Mouse (Mus musculus) CH12.LX (cell line): ENCODE results near the gene Cfap99. TPM values are rescaled to one million over a fixed set of nuclear protein-coding genes. Genes with fewer than 3 reads are reported as not detected.

Experiments used
- DNase-seq: peaks from one replicate; pipeline ENCODE4 v3.0.0-alpha.2; 2013; ENCODE audit errors: extremely low read depth
- H3K27ac ChIP-seq: 2 replicates; pipeline ENCODE4 v1.5.1; 2012; ENCODE audit warnings: low read depth, mild to moderate bottlenecking, control low read depth, moderate library complexity; ENCODE audit not compliant: insufficient read depth
- H3K27me3 ChIP-seq: replicated peaks from 2 replicates; pipeline ENCODE3; 2012; ENCODE audit warnings: inconsistent platforms
- H3K36me3 ChIP-seq, 2 experiments: replicated peaks in 1 of 2; 2 replicates each; pipeline versions ENCODE3 to v1.6.1; 2012; ENCODE audit warnings: inconsistent platforms in 1 of 2, low read length in 1 of 2, mild to moderate bottlenecking in 1 of 2, mixed read lengths in 1 of 2, moderate library complexity in 1 of 2; ENCODE audit not compliant: control insufficient read depth in 1 of 2, insufficient read depth in 1 of 2
- H3K4me1 ChIP-seq, 2 experiments: 2 replicates each; pipeline ENCODE4 v1.6.1; 2012; ENCODE audit warnings: inconsistent platforms in 1 of 2, moderate library complexity in 1 of 2; ENCODE audit not compliant: insufficient read depth in 2 of 2, control insufficient read depth in 1 of 2
- H3K4me2 ChIP-seq: 2 replicates; pipeline ENCODE4 v1.6.1; 2012; ENCODE audit warnings: low read depth, mild to moderate bottlenecking, control low read depth; ENCODE audit not compliant: poor library complexity, insufficient read depth, severe bottlenecking
- H3K4me3 ChIP-seq, 3 experiments: fragments of 150-350 bp in 1 of 3; sonication (generic) in 1 of 3; replicated peaks in 1 of 3; 2 replicates each; pipeline versions ENCODE3 to v1.5.1; 2011 to 2012; ENCODE audit warnings: low read depth in 2 of 3, low read length in 2 of 3, mild to moderate bottlenecking in 2 of 3, moderate library complexity in 2 of 3, control low read depth in 1 of 3, improper control_type of control experiment in 1 of 3, inconsistent platforms in 1 of 3, mixed read lengths in 1 of 3; ENCODE audit not compliant: poor library complexity in 1 of 3
- H3K79me2 ChIP-seq: replicated peaks from 2 replicates; pipeline ENCODE4 v1.6.1; 2012; ENCODE audit warnings: mild to moderate bottlenecking, moderate library complexity; ENCODE audit not compliant: control insufficient read depth, poor library complexity, insufficient read depth, severe bottlenecking; ENCODE audit errors: extremely low read depth
- H3K9ac ChIP-seq: 2 replicates; pipeline ENCODE4 v1.6.1; 2012; ENCODE audit warnings: low read depth, mild to moderate bottlenecking, control low read depth, moderate library complexity; ENCODE audit not compliant: insufficient read depth
- H3K9me3 ChIP-seq: replicated peaks from 2 replicates; pipeline ENCODE3; 2012; ENCODE audit warnings: low read length, inconsistent platforms, mixed read lengths
- BHLHE40 ChIP-seq: IDR thresholded peaks from 2 replicates; pipeline ENCODE4 v1.6.1; 2011; ENCODE audit warnings: mild to moderate bottlenecking, low read depth, low read length, improper control_type of control experiment
- CHD1 ChIP-seq: IDR thresholded peaks from 2 replicates; pipeline ENCODE4 v1.6.1; 2012; ENCODE audit warnings: low read depth, low read length, improper control_type of control experiment, inconsistent platforms
- ELF1 ChIP-seq: IDR thresholded peaks from 2 replicates; pipeline ENCODE4 v1.6.1; 2014; ENCODE audit warnings: low read depth, mild to moderate bottlenecking, inconsistent platforms, low read length, improper control_type of control experiment
- ETS1 ChIP-seq: conservative IDR thresholded peaks from 2 replicates; pipeline ENCODE4 v1.6.1; 2012; ENCODE audit warnings: low read depth, mild to moderate bottlenecking, inconsistent platforms, low read length, improper control_type of control experiment, moderate library complexity
- HCFC1 ChIP-seq: IDR thresholded peaks from 2 replicates; pipeline ENCODE4 v1.6.1; 2012; ENCODE audit warnings: low read depth, mild to moderate bottlenecking, inconsistent platforms, low read length, improper control_type of control experiment
- IRF4 ChIP-seq: IDR thresholded peaks from 2 replicates; pipeline ENCODE4 v1.6.1; 2014; ENCODE audit warnings: low read depth, mild to moderate bottlenecking, inconsistent platforms, low read length, improper control_type of control experiment
- JUN ChIP-seq: IDR thresholded peaks from 2 replicates; pipeline ENCODE4 v1.6.1; 2011; ENCODE audit warnings: low read depth, mild to moderate bottlenecking, low read length, improper control_type of control experiment, moderate library complexity; ENCODE audit not compliant: insufficient read depth
- JUND ChIP-seq: conservative IDR thresholded peaks from 2 replicates; pipeline ENCODE4 v1.6.1; 2011; ENCODE audit warnings: low read depth, low read length, improper control_type of control experiment
- MAFK ChIP-seq: IDR thresholded peaks from 2 replicates; pipeline ENCODE4 v1.6.1; 2011; ENCODE audit warnings: low read length, improper control_type of control experiment; ENCODE audit not compliant: insufficient replicate concordance
- MAZ ChIP-seq: IDR thresholded peaks from 2 replicates; pipeline ENCODE4 v1.6.1; 2012; ENCODE audit warnings: low read depth, mild to moderate bottlenecking, inconsistent platforms, low read length, improper control_type of control experiment, moderate library complexity
- MEF2A ChIP-seq: IDR thresholded peaks from 2 replicates; pipeline ENCODE4 v1.6.1; 2014; ENCODE audit warnings: low read depth, mild to moderate bottlenecking, inconsistent platforms, low read length, improper control_type of control experiment, borderline replicate concordance
- MXI1 ChIP-seq: IDR thresholded peaks from 2 replicates; pipeline ENCODE4 v1.6.1; 2011; ENCODE audit warnings: mild to moderate bottlenecking, low read depth, low read length, improper control_type of control experiment
- NELFE ChIP-seq: IDR thresholded peaks from 2 replicates; pipeline ENCODE4 v1.6.1; 2011; ENCODE audit warnings: low read depth, low read length, improper control_type of control experiment
- NRF1 ChIP-seq: IDR thresholded peaks from 2 replicates; pipeline ENCODE4 v1.6.1; 2014; ENCODE audit warnings: low read depth, mild to moderate bottlenecking, inconsistent platforms, low read length, improper control_type of control experiment, moderate library complexity
- POLR2AphosphoS2 ChIP-seq: IDR thresholded peaks from 2 replicates; pipeline ENCODE4 v1.6.1; 2011; ENCODE audit warnings: low read depth, low read length, improper control_type of control experiment
- RAD21 ChIP-seq: IDR thresholded peaks from 2 replicates; pipeline ENCODE4 v1.6.1; 2011; ENCODE audit warnings: low read depth, mild to moderate bottlenecking, low read length, improper control_type of control experiment, moderate library complexity
- SIN3A ChIP-seq: IDR thresholded peaks from 2 replicates; pipeline ENCODE4 v1.6.1; 2012; ENCODE audit warnings: low read length, improper control_type of control experiment, inconsistent platforms
- SMC3 ChIP-seq: IDR thresholded peaks from 2 replicates; pipeline ENCODE4 v1.6.1; 2011; ENCODE audit warnings: low read depth, low read length, improper control_type of control experiment
- ZC3H11A ChIP-seq: IDR thresholded peaks from 2 replicates; pipeline ENCODE4 v1.6.1; 2012; ENCODE audit warnings: low read depth, mild to moderate bottlenecking, inconsistent platforms, low read length, improper control_type of control experiment
- ZKSCAN1 ChIP-seq: IDR thresholded peaks from 2 replicates; pipeline ENCODE4 v1.6.1; 2012; ENCODE audit warnings: low read depth, inconsistent platforms, low read length, improper control_type of control experiment, borderline replicate concordance
- ZMIZ1 ChIP-seq: IDR thresholded peaks from 2 replicates; pipeline ENCODE4 v1.6.1; 2012; ENCODE audit warnings: low read depth, mild to moderate bottlenecking, inconsistent platforms, low read length, improper control_type of control experiment
- ZNF384 ChIP-seq: IDR thresholded peaks from 2 replicates; pipeline ENCODE4 v1.6.1; 2012; ENCODE audit warnings: low read depth, low read length, improper control_type of control experiment, inconsistent platforms
- dilution Hi-C: fragments of 300-500 bp; cut with MboI; formaldehyde crosslinking; loops from 2 replicates; pipeline ENCODE4 v1.14.3; 2020; ENCODE audit warnings: low sequenced_read_pairs; ENCODE audit not compliant: extremely low pct_unique_long_range_greater_than_20kb, extremely low pct_ligation_motif_present
- in situ Hi-C: fragments of 300-500 bp; cut with MboI; formaldehyde crosslinking; loops from 3 replicates; pipeline ENCODE4 v1.14.3; 2019; ENCODE audit warnings: low sequenced_read_pairs, low pct_ligation_motif_present, low pct_unique_long_range_greater_than_20kb, mixed read lengths
- polyA plus RNA-seq: library from polyadenylated mRNA; unstranded; fragments of >175 nt; gene quantifications from 2 replicates; pipeline ENCODE4 v1.2.1, GENCODE M21; 2012; ENCODE audit warnings: low read depth; ENCODE audit not compliant: insufficient read length
- total RNA-seq, 2 experiments: library from RNA; depleted of rRNA; stranded (reverse); fragments of 300-350 nt in 1 of 2; fragments of >200 nt in 1 of 2; gene quantifications; 2 replicates each; pipeline ENCODE4 v1.2.3; 2012 to 2014

Cfap99 gene
- total and polyA plus RNA-seq, 3 experiments: not detected

GRCm38 (mm10) chr5:34330136-34330535 is 41.7 kb downstream of the Cfap99 start:
- no peak for DNase-seq
- Histone ChIP-seq H3K36me3 (peaks cover 0 to 20% of the 10 kb centered on the region in 2 experiments), H3K4me2 (no peak overlapping the region), H3K4me3 (no peak overlapping the region), H3K79me2 (no peaks in the 10 kb centered on the region), H3K4me1 (peaks cover 0 to 5% of the 10 kb centered on the region in 2 experiments; a peak in 1 of 4 replicates), H3K27me3 (no peaks in the 10 kb centered on the region), H3K27ac (no peak overlapping the region), H3K9ac (no peak overlapping the region), H3K9me3 (peaks cover 2% of the 10 kb centered on the region)
- dilution Hi-C loops: no loop called here
- in situ Hi-C loops: no loop called here
- no peak for TF ChIP-seq BHLHE40
- no peak for TF ChIP-seq ETS1
- TF ChIP-seq HCFC1: no peak
- TF ChIP-seq ZKSCAN1: no peak
- no peak for TF ChIP-seq MEF2A
- TF ChIP-seq JUN: no peak
- TF ChIP-seq NRF1: no peak
- no peak for TF ChIP-seq POLR2AphosphoS2
- no peak for TF ChIP-seq CHD1
- no peak for TF ChIP-seq ZMIZ1
- no peak for TF ChIP-seq RAD21
- no peak for TF ChIP-seq SIN3A

- dilution Hi-C loops (no loop called here), in situ Hi-C loops (no loop called here)
- no peak overlapping the region for H3K4me3 ChIP-seq
- H3K79me2 ChIP-seq: peaks cover 29% of the 10 kb centered on the region
- H3K36me3 ChIP-seq: peaks cover 0 to 26% of the 10 kb centered on the region in 2 experiments
- no peak for TF ChIP-seq JUN
- TF ChIP-seq ZMIZ1: no peak
- no peak for TF ChIP-seq HCFC1
- TF ChIP-seq NRF1: no peak
- no peak for TF ChIP-seq MXI1
- TF ChIP-seq NELFE: no peak
- no peak for TF ChIP-seq MAZ
- no peak for TF ChIP-seq JUND
- TF ChIP-seq ELF1: no peak
- no peak for TF ChIP-seq MAFK
- no peak for TF ChIP-seq ZC3H11A
- no peak for TF ChIP-seq SMC3
- no peak for TF ChIP-seq IRF4
- no peak for TF ChIP-seq SIN3A
- TF ChIP-seq ZNF384: no peak
- TF ChIP-seq RAD21: no peak
- peaks cover 2% of the 10 kb centered on the region for H3K9me3 ChIP-seq
- H3K4me1 ChIP-seq: peaks cover 0 to 17% of the 10 kb centered on the region in 2 experiments; a peak in 2 of 4 replicates
- H3K4me2 ChIP-seq: no peak overlapping the region
- no peak overlapping the region for H3K9ac ChIP-seq
- H3K27me3 ChIP-seq: no peaks in the 10 kb centered on the region
- no peak overlapping the region for H3K27ac ChIP-seq
- no peak for DNase-seq
Observed at GRCm38 (mm10) chr5:34334081-34334480, 45.7 kb downstream of the Cfap99 start.
